Mouse (Mus musculus): Measurements from ENCODE around the gene Prr5l. TPM values are rescaled to one million over a fixed set of nuclear protein-coding genes. Genes with fewer than 3 reads are reported as not detected.
A peak's percentile ranks its signal among the peaks of the same experiment; 100 is the strongest.

Prr5l gene
- polyA plus RNA-seq, 1 experiment = 3.9 TPM

- Histone ChIP-seq H3K4me1 (ENCODE audit: control insufficient read depth, insufficient read depth, low read length) (no peaks in the 10 kb centered on the region), H3K4me3 (ENCODE audit: insufficient read depth, low read length) (no peak overlapping the region), H3K27ac (ENCODE audit: insufficient read depth, low read depth, low read length) (no peak overlapping the region)
- TF ChIP-seq POLR2A (IDR thresholded peaks at IDR 0.05; ENCODE audit: borderline replicate concordance, low read depth, low read length) (no peak), CTCF (IDR thresholded peaks at IDR 0.05; ENCODE audit: low read depth, low read length) (no peak)
Measured at GRCm38 (mm10) chr2:101908773-101909172, 25.9 kb upstream of the Prr5l start.

- TF ChIP-seq CTCF (IDR thresholded peaks at IDR 0.05; ENCODE audit: low read depth, low read length) (no peak), POLR2A (IDR thresholded peaks at IDR 0.05; ENCODE audit: borderline replicate concordance, low read depth, low read length) (no peak)
- Histone ChIP-seq H3K4me1 (ENCODE audit: control insufficient read depth, insufficient read depth, low read length) (no peaks in the 10 kb centered on the region), H3K4me3 (ENCODE audit: insufficient read depth, low read length) (no peak overlapping the region), H3K27ac (ENCODE audit: insufficient read depth, low read depth, low read length) (no peak overlapping the region)
Measured at GRCm38 (mm10) chr2:101907386-101908022, 24.7 kb upstream of the Prr5l start.

GRCm38 (mm10) chr2:101906379-101906690 lies 23.5 kb upstream of the Prr5l start:
- H3K4me3 ChIP-seq (ENCODE audit: insufficient read depth, low read length) = no peak overlapping the region
- no peaks in the 10 kb centered on the region for H3K4me1 ChIP-seq (ENCODE audit: control insufficient read depth, insufficient read depth, low read length)
- TF ChIP-seq POLR2A (IDR thresholded peaks at IDR 0.05; ENCODE audit: borderline replicate concordance, low read depth, low read length) (no peak), CTCF (IDR thresholded peaks at IDR 0.05; ENCODE audit: low read depth, low read length) (no peak)
- no peak overlapping the region for H3K27ac ChIP-seq (ENCODE audit: insufficient read depth, low read depth, low read length)

- no peak overlapping the region for H3K27ac ChIP-seq (ENCODE audit: insufficient read depth, low read depth, low read length)
- H3K4me1 ChIP-seq (ENCODE audit: control insufficient read depth, insufficient read depth, low read length) = no peaks in the 10 kb centered on the region
- no peak for TF ChIP-seq POLR2A (IDR thresholded peaks at IDR 0.05; ENCODE audit: borderline replicate concordance, low read depth, low read length)
- peak; percentile 89 for TF ChIP-seq CTCF (IDR thresholded peaks at IDR 0.05; ENCODE audit: low read depth, low read length)
- H3K4me3 ChIP-seq (ENCODE audit: insufficient read depth, low read length) = no peak overlapping the region
Measured at GRCm38 (mm10) chr2:101905534-101906378, 22.9 kb upstream of the Prr5l start.

- no peak overlapping the region for H3K4me3 ChIP-seq (ENCODE audit: insufficient read depth, low read length)
- peaks cover 5% of the 10 kb centered on the region for H3K4me1 ChIP-seq (ENCODE audit: control insufficient read depth, insufficient read depth, low read length)
- TF ChIP-seq POLR2A (IDR thresholded peaks at IDR 0.05; ENCODE audit: borderline replicate concordance, low read depth, low read length) = no peak
- no peak for TF ChIP-seq CTCF (IDR thresholded peaks at IDR 0.05; ENCODE audit: low read depth, low read length)
- H3K27ac ChIP-seq (ENCODE audit: insufficient read depth, low read depth, low read length) = no peak overlapping the region
Measured at GRCm38 (mm10) chr2:101902196-101902595, 19.4 kb upstream of the Prr5l start.

- no peak overlapping the region for H3K4me3 ChIP-seq (ENCODE audit: insufficient read depth, low read length)
- no peak for TF ChIP-seq POLR2A (IDR thresholded peaks at IDR 0.05; ENCODE audit: borderline replicate concordance, low read depth, low read length)
- no peak for TF ChIP-seq CTCF (IDR thresholded peaks at IDR 0.05; ENCODE audit: low read depth, low read length)
- H3K4me1 ChIP-seq (ENCODE audit: control insufficient read depth, insufficient read depth, low read length) = peaks cover 21% of the 10 kb centered on the region
- H3K27ac ChIP-seq (ENCODE audit: insufficient read depth, low read depth, low read length) = no peak overlapping the region
Measured at GRCm38 (mm10) chr2:101896425-101897204, 13.8 kb upstream of the Prr5l start.

GRCm38 (mm10) chr2:101894126-101894525 lies 11.3 kb upstream of the Prr5l start:
- H3K4me1 ChIP-seq (ENCODE audit: control insufficient read depth, insufficient read depth, low read length) = peaks cover 18% of the 10 kb centered on the region
- H3K4me3 ChIP-seq (ENCODE audit: insufficient read depth, low read length) = no peak overlapping the region
- no peak overlapping the region for H3K27ac ChIP-seq (ENCODE audit: insufficient read depth, low read depth, low read length)
- TF ChIP-seq CTCF (IDR thresholded peaks at IDR 0.05; ENCODE audit: low read depth, low read length) (no peak), POLR2A (IDR thresholded peaks at IDR 0.05; ENCODE audit: borderline replicate concordance, low read depth, low read length) (no peak)

- no peak overlapping the region for H3K4me3 ChIP-seq (ENCODE audit: insufficient read depth, low read length)
- TF ChIP-seq CTCF (IDR thresholded peaks at IDR 0.05; ENCODE audit: low read depth, low read length) (no peak), POLR2A (IDR thresholded peaks at IDR 0.05; ENCODE audit: borderline replicate concordance, low read depth, low read length) (no peak)
- no peak overlapping the region for H3K27ac ChIP-seq (ENCODE audit: insufficient read depth, low read depth, low read length)
- peaks cover 18% of the 10 kb centered on the region for H3K4me1 ChIP-seq (ENCODE audit: control insufficient read depth, insufficient read depth, low read length)
Measured at GRCm38 (mm10) chr2:101891143-101891542, 8.3 kb upstream of the Prr5l start.

- H3K4me1 ChIP-seq (ENCODE audit: control insufficient read depth, insufficient read depth, low read length) = peaks cover 14% of the 10 kb centered on the region
- TF ChIP-seq CTCF (IDR thresholded peaks at IDR 0.05; ENCODE audit: low read depth, low read length) (no peak), POLR2A (IDR thresholded peaks at IDR 0.05; ENCODE audit: borderline replicate concordance, low read depth, low read length) (no peak)
- H3K4me3 ChIP-seq (ENCODE audit: insufficient read depth, low read length) = no peak overlapping the region
- H3K27ac ChIP-seq (ENCODE audit: insufficient read depth, low read depth, low read length) = no peak overlapping the region
Measured at GRCm38 (mm10) chr2:101888886-101889285, 6.1 kb upstream of the Prr5l start.

Measured in bone marrow macrophage, adult 2 months (primary cell).